Mouse (Mus musculus) liver, embryonic 14.5 days (tissue): ENCODE measurements around the gene Gm42674. TPM values are rescaled to one million over a fixed set of nuclear protein-coding genes. Genes with fewer than 3 reads are reported as not detected.

Source experiments
- ATAC-seq: fragments of 200-750 bp; cut with Nextera tagmentation; 2 replicates; pipeline ENCODE4 v1.8.0; 2017; ENCODE audit warnings: moderate number of reproducible peaks, mild to moderate bottlenecking, moderate library complexity; ENCODE audit not compliant: insufficient read depth
- DNase-seq, 3 experiments: peaks; one replicate each; pipeline ENCODE4 v3.0.0-alpha.2; 2012 to 2013; ENCODE audit warnings: low read depth in 3 of 3, low spot score in 3 of 3
- H3K27ac ChIP-seq: fragments of 300-500 bp; sonication (generic); 2 replicates; pipeline ENCODE4 v1.5.1; 2014; ENCODE audit warnings: moderate library complexity, mild to moderate bottlenecking, control low read depth, inconsistent platforms
- H3K27me3 ChIP-seq: fragments of 300-500 bp; sonication (generic); 2 replicates; pipeline ENCODE4 v1.6.1; 2014; ENCODE audit warnings: mild to moderate bottlenecking, low read length, moderate library complexity; ENCODE audit not compliant: control insufficient read depth, insufficient read depth
- H3K36me3 ChIP-seq: fragments of 300-500 bp; sonication (generic); replicated peaks from 2 replicates; pipeline ENCODE4 v1.6.1; 2014; ENCODE audit warnings: low read depth; ENCODE audit not compliant: control insufficient read depth, insufficient read depth
- H3K4me1 ChIP-seq, 2 experiments: fragments of 200-500 bp in 1 of 2; fragments of 300-500 bp in 1 of 2; sonication (generic) in 1 of 2; replicated peaks; 2 replicates each; pipeline ENCODE4 v1.6.1; 2012 to 2014; ENCODE audit warnings: antibody characterized with exemption in 1 of 2, inconsistent platforms in 1 of 2, low read length in 1 of 2; ENCODE audit not compliant: control insufficient read depth in 2 of 2, insufficient read depth in 2 of 2
- H3K4me2 ChIP-seq: fragments of 300-500 bp; sonication (generic); 2 replicates; pipeline ENCODE4 v1.6.1; 2014; ENCODE audit warnings: low read depth, mild to moderate bottlenecking, control low read depth, moderate library complexity
- H3K4me3 ChIP-seq, 2 experiments: fragments of 200-500 bp in 1 of 2; fragments of 300-500 bp in 1 of 2; sonication (generic) in 1 of 2; 2 replicates each; pipeline ENCODE4 v1.5.1; 2012 to 2014; ENCODE audit warnings: low read depth in 2 of 2, low read length in 2 of 2, mild to moderate bottlenecking in 2 of 2, control low read depth in 1 of 2, inconsistent platforms in 1 of 2, moderate library complexity in 1 of 2; ENCODE audit not compliant: insufficient read depth in 1 of 2
- H3K9ac ChIP-seq: fragments of 300-500 bp; sonication (generic); replicated peaks from 2 replicates; pipeline ENCODE4 v1.6.1; 2014; ENCODE audit warnings: mild to moderate bottlenecking, control low read depth, moderate library complexity
- H3K9me3 ChIP-seq: fragments of 300-500 bp; sonication (generic); 2 replicates; pipeline ENCODE4 v1.6.1; 2016; ENCODE audit warnings: low read length, mixed read lengths; ENCODE audit not compliant: control insufficient read depth
- CTCF ChIP-seq: IDR thresholded peaks from 2 replicates; pipeline ENCODE4 v1.5.1; 2016; ENCODE audit warnings: antibody characterized with exemption, low read depth, control low read depth
- EP300 ChIP-seq: IDR thresholded peaks from 2 replicates; pipeline ENCODE4 v1.6.1; 2016; ENCODE audit warnings: antibody characterized with exemption, low read depth
- WGBS: fragments of 180-500 bp; shearing (Covaris S2); extraction: QIAGEN DNeasy Blood & Tissue Kit; methylation state at CpG from one replicate; pipeline ENCODE4 v1.1.7; 2014; ENCODE audit not compliant: insufficient replicate concordance; 5-methylcytosine and 5-hydroxymethylcytosine counted together
- polyA plus RNA-seq, 2 experiments: library from polyadenylated mRNA; depleted of rRNA in 1 of 2; stranded (reverse) in 1 of 2; unstranded in 1 of 2; fragments of >200 nt; fragmentation: Nextera tagmentation in 1 of 2; extraction: Ambion mirVana in 1 of 2; gene quantifications; 2 replicates each; pipeline versions ENCODE4 v1.2.1 to v1.2.3; 2012 to 2014

The Gm42674 gene
- polyA plus RNA-seq, 2 experiments = not detected

- no peak overlapping the region for H3K4me2 ChIP-seq
Observed at GRCm38 (mm10) chr3:90615415-90615814, 13.7 kb downstream of the Gm42674 start.

DNA sequence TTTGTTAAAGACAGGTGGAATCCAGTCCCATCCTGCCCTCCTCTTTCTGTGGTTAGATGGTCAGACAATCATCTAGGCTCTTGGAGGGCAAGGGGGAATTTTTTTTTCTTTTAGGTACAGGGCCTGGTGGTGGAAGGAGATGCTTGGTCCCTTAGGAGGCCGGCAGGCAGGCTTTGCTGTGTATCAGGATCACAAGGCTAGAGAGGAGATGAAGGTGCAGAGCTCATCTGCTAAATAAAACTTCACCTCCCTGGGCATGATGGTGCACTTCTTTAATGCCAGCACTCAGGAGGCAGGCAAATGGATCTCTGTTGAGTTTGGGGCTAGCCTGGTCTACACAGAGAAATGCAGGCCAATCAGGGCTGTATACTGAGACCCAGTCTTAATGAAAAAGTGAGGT, 14.2 kb downstream of the Gm42674 start:
- H3K27me3 ChIP-seq = no peaks in the 10 kb centered on the region
- DNase-seq (no peak), ATAC-seq (no peak)
- no peak overlapping the region for H3K27ac ChIP-seq
- no peak overlapping the region for H3K4me2 ChIP-seq
- 52% methylated on average over 1 of the region's 1 CpGs for whole genome bisulfite sequencing
- no peak overlapping the region for H3K9ac ChIP-seq
- H3K4me1 ChIP-seq = no peaks in the 10 kb centered on the region
- TF ChIP-seq CTCF (no peak), EP300 (no peak)
- no peaks in the 10 kb centered on the region for H3K36me3 ChIP-seq
- H3K9me3 ChIP-seq = no peaks in the 10 kb centered on the region
- H3K4me3 ChIP-seq = no peak overlapping the region

More at GRCm38 (mm10) chr3:90615415-90615814, 13.7 kb downstream of the Gm42674 start:
- Histone ChIP-seq H3K9me3 (no peaks in the 10 kb centered on the region), H3K4me3 (no peak overlapping the region), H3K4me1 (no peaks in the 10 kb centered on the region), H3K9ac (no peak overlapping the region), H3K27me3 (no peaks in the 10 kb centered on the region), H3K27ac (no peak overlapping the region), H3K36me3 (no peaks in the 10 kb centered on the region)
- no peak for ATAC-seq
- DNase-seq = peak; percentile 10 to 31 (median 25)
- 5% methylated on average over 7 of the region's 7 CpGs for WGBS
- TF ChIP-seq CTCF (peak; percentile 75), EP300 (no peak)

GRCm38 (mm10) chr3:90617586-90617985, 15.9 kb downstream of the Gm42674 start:
- DNase-seq = no peak
- Histone ChIP-seq H3K27ac (no peak overlapping the region), H3K36me3 (no peaks in the 10 kb centered on the region), H3K4me2 (no peak overlapping the region), H3K4me3 (no peak overlapping the region), H3K9me3 (no peaks in the 10 kb centered on the region), H3K9ac (no peak overlapping the region), H3K4me1 (no peaks in the 10 kb centered on the region), H3K27me3 (no peaks in the 10 kb centered on the region)
- WGBS = 6% methylated on average over 1 of the region's 1 CpGs
- ATAC-seq = no peak
- TF ChIP-seq EP300 = no peak
- TF ChIP-seq CTCF = peak; percentile 31; the same call in 1 of the 2 replicates

DNA sequence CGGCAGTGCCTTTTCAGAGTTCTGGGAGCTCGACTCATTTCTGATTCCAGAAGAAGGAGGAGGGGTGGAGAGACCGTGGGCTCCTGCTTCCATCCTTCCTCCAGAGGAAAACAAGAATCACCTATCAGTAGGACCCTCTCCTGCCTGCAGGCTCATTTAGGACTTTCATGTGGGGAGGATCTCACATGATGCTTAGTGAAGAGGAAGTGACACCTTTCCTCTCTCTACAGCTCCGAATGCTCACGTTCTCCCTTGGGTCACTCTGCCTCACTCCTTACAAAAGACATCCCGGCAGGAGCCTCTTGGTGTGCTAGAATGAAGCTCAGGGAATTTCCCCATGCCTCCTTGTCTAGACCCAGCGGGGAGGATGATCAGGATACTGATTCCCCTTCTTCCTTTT, 19.8 kb downstream of the Gm42674 start:
- 31% methylated on average over 7 of the region's 7 CpGs for WGBS

DNA sequence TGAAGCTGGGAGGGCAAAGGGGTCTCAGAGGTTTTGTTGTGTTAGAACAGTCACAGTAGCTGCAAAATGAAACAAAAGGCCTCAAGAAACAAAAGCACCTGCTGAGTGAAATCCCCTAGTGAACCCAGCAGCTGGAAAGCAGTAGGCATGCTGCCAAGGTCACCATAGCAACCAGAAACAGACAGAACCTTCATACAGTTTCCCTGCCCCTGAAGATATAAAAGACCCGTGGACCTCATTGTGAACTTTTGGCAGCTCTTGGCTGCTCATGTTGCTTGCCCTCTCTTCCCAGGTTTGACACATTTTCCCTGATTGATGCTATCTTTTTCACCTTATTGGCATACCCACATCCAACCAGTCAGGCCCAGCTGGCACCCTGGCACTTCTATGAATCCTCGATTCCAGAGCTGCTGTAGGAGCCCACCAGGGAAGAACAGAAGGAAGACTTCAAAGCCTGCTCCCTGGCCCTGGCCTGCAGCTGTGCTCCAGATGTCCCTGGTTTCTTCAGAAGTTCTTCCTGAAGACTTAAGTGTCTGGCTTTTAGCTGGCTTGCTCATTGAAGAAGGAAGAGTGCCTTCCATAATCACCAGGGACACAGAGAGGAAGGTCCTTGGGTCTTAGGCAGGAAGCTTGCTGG, 21.8 kb downstream of the Gm42674 start:
- 37% methylated on average over 2 of the region's 2 CpGs for WGBS
- Histone ChIP-seq H3K9ac (no peak overlapping the region), H3K4me2 (no peak overlapping the region), H3K4me1 (no peaks in the 10 kb centered on the region), H3K27me3 (no peaks in the 10 kb centered on the region), H3K27ac (no peak overlapping the region), H3K36me3 (no peaks in the 10 kb centered on the region), H3K9me3 (no peaks in the 10 kb centered on the region), H3K4me3 (no peak overlapping the region)
- DNase-seq = no peak
- no peak for ATAC-seq
- TF ChIP-seq EP300 (no peak), CTCF (no peak)

More for the DNA sequence above, 19.8 kb downstream of the Gm42674 start:
- Histone ChIP-seq H3K4me1 (no peaks in the 10 kb centered on the region), H3K9me3 (no peaks in the 10 kb centered on the region), H3K4me2 (no peak overlapping the region), H3K36me3 (no peaks in the 10 kb centered on the region), H3K27me3 (no peaks in the 10 kb centered on the region), H3K9ac (no peak overlapping the region), H3K4me3 (no peak overlapping the region), H3K27ac (no peak overlapping the region)
- TF ChIP-seq EP300 = no peak
- no peak for TF ChIP-seq CTCF
- DNase-seq (no peak), ATAC-seq (no peak)
